In genomic region chr4:151330983-151331382, GRCm38 (mm10) we compare ENCODE assay signal across 15 mouse cellular contexts.
DNase-seq lines count a peak whose midpoint lies in the region; ATAC-seq and TF ChIP-seq lines count a peak whose summit lies in the region.
"Had no signal": no experiment of that assay in that cellular context is flagged by ENCODE, and none has a peak within 500 bp of the region (broad histone marks: within the 10 kb centered on the region; RNA-seq: fewer than 3 reads in every experiment).

No protein-coding gene starts in this region.

- 0 out of 2 replicates have a peak, but pooled peaks cover under 1% of the 10 kb centered on the region for H3K4me1 ChIP-seq in heart, postnatal 0 days (ENCODE audit: control insufficient read depth, insufficient read depth)
- no peaks in the 10 kb centered on the region; the same call in 1 of the 2 replicates for H3K4me1 ChIP-seq in heart, embryonic 10.5 days
- H3K4me1 ChIP-seq in lung, adult 2 months (ENCODE audit: control insufficient read depth, insufficient read depth, low read length), result no peaks in the 10 kb centered on the region

- 62% methylated on average over 8 of the region's 8 CpGs for WGBS in heart, postnatal 0 days
- WGBS in heart, embryonic 10.5 days, result 62% methylated on average over 8 of the region's 8 CpGs
- WGBS in lung, adult 2 months, result 66% methylated on average over 8 of the region's 8 CpGs

- TF ChIP-seq CTCF in heart, postnatal 0 days (IDR thresholded peaks at IDR 0.05; ENCODE audit: low read depth), result peak; percentile 23; the same call in 1 of the 2 replicates
- TF ChIP-seq CTCF in lung, adult 2 months (IDR thresholded peaks at IDR 0.05; ENCODE audit: insufficient read depth, low read length), result peak; percentile 14; the same call in 1 of the 2 replicates

- no peak overlapping the region for H3K9ac ChIP-seq in heart, postnatal 0 days (replicated peaks; ENCODE audit: low read depth, low read length)
- H3K9ac ChIP-seq: midbrain, embryonic 13.5 days; neural tube, embryonic 13.5 days had no signal

- TF ChIP-seq POLR2A in lung, adult 2 months (IDR thresholded peaks at IDR 0.05; ENCODE audit: borderline replicate concordance, extremely low read depth, low read depth, low read length), result no peak

- no peaks in the 10 kb centered on the region for H3K27me3 ChIP-seq in heart, postnatal 0 days (ENCODE audit: control insufficient read depth, insufficient read depth, low read length)
- no peaks in the 10 kb centered on the region for H3K27me3 ChIP-seq in heart, embryonic 10.5 days (ENCODE audit: insufficient read depth, poor library complexity, severe bottlenecking)
- H3K27me3 ChIP-seq: midbrain, embryonic 13.5 days; neural tube, embryonic 13.5 days had no signal

- DNase-seq in heart, postnatal 0 days (ENCODE audit: low spot score), result no peak
- DNase-seq in heart, embryonic 10.5 days (ENCODE audit: low spot score), result no peak
- DNase-seq in lung, adult 2 months, result no peak
- DNase-seq in lung, postnatal 36 days, result no peak
- DNase-seq in R1 (ENCODE audit: low read depth, low spot score) (peak; percentile 54), MN1 (ENCODE audit: low spot score) (no peak)
- DNase-seq in c-Kit-negative CD71-positive TER-119-positive erythroid progenitor cells, embryonic 14.5 days (ENCODE audit: low read depth, low spot score), result peak; percentile 5
- DNase-seq in thymus, postnatal 10 days (ENCODE audit: low spot score in 2 of 2), result no peak
- DNase-seq: gastrocnemius, postnatal 25 days; lung, postnatal 10 days; right cerebral cortex, postnatal 4 days had no signal

- ATAC-seq in heart, postnatal 0 days (ENCODE audit: insufficient read depth, low read depth), result no peak
- ATAC-seq: intestine, embryonic 16.5 days; midbrain, embryonic 13.5 days had no signal

- no peak overlapping the region for H3K4me3 ChIP-seq in heart, postnatal 0 days (ENCODE audit: low read depth, low read length)
- no peak overlapping the region for H3K4me3 ChIP-seq in heart, embryonic 10.5 days
- H3K4me3 ChIP-seq in lung, adult 2 months (replicated peaks; ENCODE audit: extremely low read depth, low read depth, low read length), result no peak overlapping the region
- H3K4me3 ChIP-seq: midbrain, embryonic 13.5 days; neural tube, embryonic 13.5 days had no signal

- H3K36me3 ChIP-seq in heart, postnatal 0 days (replicated peaks; ENCODE audit: control insufficient read depth, insufficient read depth, low read length), result no peaks in the 10 kb centered on the region
- no peaks in the 10 kb centered on the region for H3K36me3 ChIP-seq in heart, embryonic 10.5 days
- H3K36me3 ChIP-seq: G1E; midbrain, embryonic 13.5 days; neural tube, embryonic 13.5 days had no signal

- no peak overlapping the region for H3K4me2 ChIP-seq in heart, postnatal 0 days (ENCODE audit: low read depth, low read length)
- H3K4me2 ChIP-seq: midbrain, embryonic 13.5 days; neural tube, embryonic 13.5 days had no signal

- H3K9me3 ChIP-seq in heart, postnatal 0 days (replicated peaks; ENCODE audit: control insufficient read depth, low read length), result no peaks in the 10 kb centered on the region
- no peaks in the 10 kb centered on the region for H3K9me3 ChIP-seq in heart, embryonic 10.5 days
- H3K9me3 ChIP-seq: midbrain, embryonic 13.5 days; neural tube, embryonic 13.5 days had no signal

- no peak for TF ChIP-seq EP300 in heart, postnatal 0 days (IDR thresholded peaks at IDR 0.05; ENCODE audit: low read depth)

- H3K27ac ChIP-seq in heart, postnatal 0 days (ENCODE audit: low read depth), result no peak overlapping the region
- no peak overlapping the region for H3K27ac ChIP-seq in heart, embryonic 10.5 days
- H3K27ac ChIP-seq: midbrain, embryonic 13.5 days; neural tube, embryonic 13.5 days had no signal

Comparison
In these comparisons a context has a peak if more than half of its experiments do, and no peak if none do; other contexts are left out.
1. DNase-seq: peak in R1 (single experiment) and c-Kit-negative CD71-positive TER-119-positive erythroid progenitor cells, embryonic 14.5 days (single experiment); none in heart, postnatal 0 days (single experiment), heart, embryonic 10.5 days (single experiment), lung, adult 2 months (single experiment), lung, postnatal 36 days (single experiment), MN1 (single experiment) and thymus, postnatal 10 days (0 of 2).